Mouse (Mus musculus): ENCODE data around the gene Ctc1.
"Not testable (repeated sequence)": the region's sequence is repeated elsewhere in the genome, so short reads cannot be mapped to it uniquely, and the experiment has no call there.

Gene Ctc1

DNA sequence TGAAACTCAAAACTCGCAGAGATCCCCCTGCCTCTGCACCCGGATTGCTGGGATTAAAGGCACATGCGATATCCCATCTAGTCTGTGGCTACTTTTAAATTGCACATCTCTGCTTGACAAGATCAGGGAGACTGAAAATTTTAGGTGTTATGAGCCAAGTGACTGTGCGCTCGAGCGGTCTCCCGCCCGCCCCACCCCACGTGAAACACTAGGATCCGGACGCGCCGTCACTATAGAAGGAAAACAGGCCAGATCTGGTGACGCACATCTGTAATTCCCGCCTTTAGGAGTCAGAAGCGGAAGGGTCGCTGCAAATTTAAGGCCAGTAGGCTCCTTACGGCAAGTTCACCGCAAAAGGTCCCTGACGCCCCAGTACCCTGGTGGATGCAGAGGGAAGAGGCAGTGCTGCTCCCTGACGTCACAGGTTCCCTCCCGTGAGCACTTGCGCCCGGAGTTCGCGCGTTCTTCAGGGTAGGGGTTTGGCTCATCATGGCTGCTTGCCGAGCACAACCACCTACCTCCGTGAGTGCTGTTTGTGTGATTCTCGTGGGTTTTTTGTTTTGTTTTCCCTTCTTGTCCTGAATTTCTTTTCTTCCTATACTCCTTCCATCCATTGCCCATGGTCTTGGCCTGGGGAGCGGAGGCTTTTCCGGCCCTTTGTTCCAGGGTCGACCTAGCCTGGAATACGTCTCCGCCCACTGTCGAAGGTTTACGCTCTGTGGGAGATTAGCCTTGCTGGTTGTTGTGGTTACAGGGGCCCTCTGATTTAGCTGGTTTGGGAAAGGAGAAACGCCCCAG lies at the start of gene Ctc1:
Gene Ctc1, plus strand, starts transcription at position 268 of the 798 bp plus-strand sequence.
- DNase-seq (ENCODE audit: low spot score) = peak; percentile 73

DNA sequence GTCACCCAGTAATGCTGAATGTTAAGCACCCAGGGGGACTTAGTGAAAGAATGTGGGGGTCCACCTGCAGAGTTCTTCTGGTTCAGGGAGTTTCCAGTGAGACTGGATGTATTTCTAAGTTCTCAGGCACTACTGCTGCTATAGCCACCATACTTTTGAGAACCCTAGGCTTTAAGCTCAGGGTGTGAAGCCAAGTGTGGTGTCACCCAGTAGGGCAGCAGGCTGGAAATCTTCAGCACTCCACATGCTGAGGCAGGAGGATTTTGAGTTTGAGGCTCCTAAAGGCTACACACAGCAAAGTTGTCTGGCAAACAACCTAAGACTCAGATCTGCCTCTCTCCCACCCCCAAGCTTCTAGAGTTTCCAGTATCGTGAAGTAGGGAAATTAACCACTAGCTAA lies 49.2 kb upstream of the Ctc1 start:
- no peak for DNase-seq (ENCODE audit: low spot score)

DNA sequence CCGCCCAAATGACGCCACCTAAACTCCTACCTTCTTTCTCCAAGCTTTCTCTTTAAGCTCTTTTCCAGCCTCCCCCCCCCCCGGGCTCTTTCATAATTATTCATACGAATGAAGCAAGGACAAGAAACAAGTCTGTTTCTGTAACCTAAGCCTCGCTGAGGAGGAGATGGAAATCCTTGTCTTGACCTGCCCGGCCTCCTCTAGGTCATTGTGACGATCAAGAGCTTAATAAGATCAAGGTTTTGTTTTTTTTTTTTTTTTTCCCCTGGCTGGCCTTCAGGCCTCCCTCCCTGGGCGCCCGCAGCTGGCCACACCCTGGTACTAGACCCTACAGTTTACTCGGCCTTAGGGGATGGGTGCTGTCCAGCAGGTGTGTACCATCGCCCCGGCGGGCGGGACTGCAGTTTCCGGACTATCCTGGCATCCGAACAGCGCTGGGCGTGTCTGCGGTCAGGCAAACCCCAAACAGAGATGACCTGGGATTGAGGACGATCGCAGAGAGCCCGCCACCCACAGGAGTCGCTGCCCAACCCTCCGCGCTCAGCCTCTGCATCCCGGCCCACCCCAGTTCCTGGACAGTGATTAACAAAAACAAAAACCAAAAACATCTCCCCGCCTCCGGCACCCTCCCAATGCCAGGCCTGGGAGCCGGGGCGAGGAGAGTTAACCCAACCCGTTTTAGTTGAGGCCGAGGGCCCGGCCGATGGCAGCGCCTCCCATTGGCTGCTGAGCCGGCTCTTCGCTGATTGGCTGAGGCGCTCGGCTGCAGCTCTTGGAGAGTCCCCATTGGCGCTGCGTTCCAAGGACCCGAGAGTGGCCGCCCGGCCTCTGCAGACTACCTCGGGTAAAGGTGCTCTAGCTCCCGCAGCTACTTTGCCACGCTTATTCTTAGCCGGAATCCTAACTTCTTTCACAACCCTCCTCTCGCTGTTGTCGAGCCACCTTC lies 48.1 kb upstream of the Ctc1 start, which contains the start of gene Slc25a35:
Gene Slc25a35, plus strand, starts transcription at position 795 of the 946 bp plus-strand sequence.
- DNase-seq (ENCODE audit: low spot score) = peak; percentile 77

DNA sequence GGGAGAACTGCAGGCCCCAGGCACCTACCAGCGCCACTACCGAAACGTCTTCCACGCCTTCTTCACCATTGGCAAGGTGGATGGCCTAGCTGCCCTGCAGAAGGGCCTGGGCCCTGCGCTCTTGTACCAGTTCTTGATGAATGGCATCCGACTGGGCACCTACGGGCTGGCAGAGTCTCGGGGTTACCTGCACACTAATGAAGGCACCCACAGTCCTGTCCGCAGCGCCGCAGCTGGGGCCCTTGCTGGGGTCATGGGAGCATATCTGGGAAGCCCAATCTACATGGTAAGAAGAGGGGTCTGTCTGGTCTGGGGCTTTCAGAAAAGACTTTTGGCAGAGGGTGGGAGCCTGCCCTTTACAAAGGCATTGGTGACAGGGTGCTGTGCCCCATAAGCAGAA lies 47.0 kb upstream of the Ctc1 start:
- DNase-seq (ENCODE audit: low spot score) = no peak

DNA sequence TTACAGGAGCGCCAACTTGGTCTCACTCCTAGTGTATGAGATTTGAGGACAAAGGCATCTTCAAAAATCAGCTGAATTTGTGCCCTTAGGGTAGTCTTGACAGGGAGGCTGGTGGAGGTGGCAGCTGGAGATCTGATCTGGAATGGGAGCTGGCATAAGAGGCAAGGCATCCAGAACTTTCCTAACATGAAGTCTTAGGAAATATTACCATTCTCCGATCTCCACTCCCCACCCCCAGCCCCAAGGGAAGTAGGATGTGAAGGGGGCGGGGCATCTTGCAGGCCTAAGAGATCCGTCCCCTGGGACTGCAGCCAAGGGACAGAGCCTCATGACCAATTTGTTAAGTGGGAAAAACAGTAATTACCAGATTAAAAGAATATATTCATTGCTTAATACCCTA lies 45.5 kb upstream of the Ctc1 start:
- DNase-seq (ENCODE audit: low spot score) = no peak

DNA sequence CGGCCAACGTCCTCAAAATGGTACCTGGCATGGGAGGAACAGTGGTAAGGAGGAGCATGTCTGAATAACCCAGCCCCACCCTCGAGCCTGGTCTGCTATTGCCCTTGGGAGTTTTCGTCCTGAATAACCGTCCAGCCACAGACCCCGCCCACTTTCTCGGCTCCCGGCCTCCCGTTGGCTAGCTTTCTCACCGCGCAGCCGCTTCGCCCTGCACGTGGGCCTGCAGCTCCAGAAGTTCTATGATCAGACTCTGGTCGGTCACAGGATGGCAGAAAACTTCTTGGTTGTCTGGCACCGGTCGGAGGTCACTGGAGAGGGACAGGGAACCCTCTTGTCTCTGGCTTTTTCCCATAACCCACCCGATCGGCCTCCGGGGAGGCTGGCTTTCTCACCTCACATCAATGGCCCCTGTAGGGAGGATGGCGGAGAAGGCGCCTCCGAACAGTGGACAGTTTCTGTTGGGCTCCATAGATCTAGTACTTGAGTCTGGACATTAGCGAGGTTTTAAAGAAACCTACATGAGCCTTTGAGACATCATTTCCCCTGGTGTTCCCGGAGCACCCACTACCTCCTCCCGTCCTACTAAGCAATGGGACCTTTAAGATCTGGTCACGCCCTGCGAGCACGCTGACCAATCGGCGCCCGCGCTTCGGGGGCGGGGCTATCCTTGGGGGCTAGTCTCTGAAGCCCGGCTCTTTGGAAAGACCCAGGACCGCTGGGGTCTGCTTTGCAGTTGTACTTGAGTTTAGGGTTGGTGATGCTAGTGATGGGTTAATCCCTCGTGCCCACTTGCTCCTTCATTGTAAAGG lies 42.3 kb upstream of the Ctc1 start:
- DNase-seq (ENCODE audit: low spot score) = peak; percentile 72

DNA sequence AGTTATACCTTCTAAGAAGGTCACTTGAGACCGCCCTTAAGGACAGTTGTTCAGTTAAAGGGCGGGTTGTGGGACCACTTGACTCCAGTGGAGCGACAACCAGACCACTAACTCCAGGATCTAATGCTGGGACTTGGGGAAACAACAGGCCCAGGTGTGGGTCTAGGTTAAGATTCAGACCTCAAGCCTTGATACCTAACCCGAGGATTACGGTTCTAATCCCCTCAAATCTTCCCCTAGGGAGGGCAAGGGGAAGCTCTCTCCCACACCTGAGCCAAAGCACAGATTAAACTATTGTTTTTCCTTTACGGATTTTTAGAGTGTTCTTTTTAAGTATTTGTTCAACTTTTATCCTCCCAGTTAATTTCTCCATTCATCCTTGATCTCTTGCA lies 41.7 kb upstream of the Ctc1 start:
- no peak for DNase-seq (ENCODE audit: low spot score)

DNA sequence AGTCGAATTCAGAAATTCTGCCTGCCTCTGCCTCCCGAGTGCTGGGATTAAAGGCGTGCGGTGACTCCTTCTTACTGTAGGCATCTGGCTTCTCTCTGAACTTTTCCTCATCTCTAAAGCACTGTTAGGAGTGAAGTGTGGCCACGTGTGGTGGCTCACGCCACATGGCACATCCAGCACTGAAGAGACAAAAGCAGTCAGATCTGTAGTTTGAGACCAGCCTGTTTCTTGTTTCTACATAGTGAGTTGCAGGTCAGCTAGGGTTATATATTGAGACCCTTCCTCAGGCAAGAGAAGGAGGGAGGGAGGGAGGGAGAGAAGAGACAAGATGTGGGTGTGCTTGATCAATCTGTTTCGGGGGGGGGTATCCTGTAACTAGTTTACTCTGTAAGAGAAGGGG lies 40.6 kb upstream of the Ctc1 start, which contains the start of gene Rangrf:
Gene Rangrf, minus strand, starts transcription at position 101 of the 400 bp plus-strand sequence.
- DNase-seq (ENCODE audit: low spot score) = no peak

DNA sequence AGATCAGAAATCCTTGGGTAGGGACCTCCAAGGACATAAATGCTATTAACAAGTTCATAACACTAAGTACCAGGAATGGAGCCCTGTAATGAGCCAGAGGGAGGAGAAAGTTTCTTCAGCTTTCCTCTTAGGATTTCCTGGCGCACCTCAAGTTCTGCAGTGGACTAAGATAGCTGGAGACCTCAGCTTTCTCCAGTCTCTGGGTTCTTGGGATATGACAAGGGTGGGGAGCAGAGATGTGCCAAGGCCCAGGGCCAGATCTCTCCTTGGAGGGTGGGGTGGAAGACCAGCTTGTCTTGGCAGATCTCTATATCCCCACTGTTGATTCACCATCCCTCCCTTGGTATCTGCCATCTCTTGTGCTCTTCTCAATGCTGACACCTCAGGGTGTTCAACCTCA lies 40.1 kb upstream of the Ctc1 start:
- DNase-seq (ENCODE audit: low spot score) = no peak

DNA sequence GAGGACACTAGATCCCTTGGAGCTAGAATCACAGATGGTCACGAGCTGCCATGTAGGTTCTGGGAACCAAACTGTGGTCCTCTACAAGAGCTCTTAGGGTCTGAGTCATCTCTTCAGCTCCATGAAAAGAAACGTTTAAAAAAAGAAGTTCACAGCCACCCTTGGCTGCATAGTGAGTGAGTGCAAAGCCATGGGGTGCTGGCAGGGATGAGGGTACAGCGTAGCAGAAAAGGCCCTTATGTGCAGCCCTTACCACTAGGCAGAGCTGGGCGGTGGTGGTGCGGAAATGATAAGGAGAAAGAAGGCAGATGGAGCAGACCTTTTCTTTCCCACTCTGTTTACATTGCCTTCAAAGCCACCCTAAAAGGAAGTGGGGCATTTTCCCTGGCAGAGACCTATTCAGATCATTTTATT lies 36.4 kb upstream of the Ctc1 start:
- DNase-seq (ENCODE audit: low spot score) = no peak

DNA sequence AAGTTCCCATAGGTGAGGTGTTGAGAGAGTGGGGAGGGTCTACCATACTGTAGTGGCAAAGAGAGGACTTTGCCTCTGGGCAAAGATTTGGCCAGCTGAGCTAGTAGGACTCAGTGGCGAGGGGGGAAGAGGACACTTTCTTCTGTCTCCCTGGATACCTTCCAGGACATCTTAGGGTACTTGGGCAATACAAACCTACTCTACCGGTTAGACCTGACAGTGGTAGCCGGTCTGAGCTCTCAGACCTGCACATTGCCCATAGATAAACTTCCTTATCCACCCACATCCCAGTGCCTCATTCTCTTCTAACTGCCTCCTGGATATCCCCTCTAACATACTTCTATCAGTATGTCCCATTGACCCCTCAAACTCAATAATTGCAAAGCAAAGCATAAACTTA lies 34.8 kb upstream of the Ctc1 start:
- no peak for DNase-seq (ENCODE audit: low spot score)

DNA sequence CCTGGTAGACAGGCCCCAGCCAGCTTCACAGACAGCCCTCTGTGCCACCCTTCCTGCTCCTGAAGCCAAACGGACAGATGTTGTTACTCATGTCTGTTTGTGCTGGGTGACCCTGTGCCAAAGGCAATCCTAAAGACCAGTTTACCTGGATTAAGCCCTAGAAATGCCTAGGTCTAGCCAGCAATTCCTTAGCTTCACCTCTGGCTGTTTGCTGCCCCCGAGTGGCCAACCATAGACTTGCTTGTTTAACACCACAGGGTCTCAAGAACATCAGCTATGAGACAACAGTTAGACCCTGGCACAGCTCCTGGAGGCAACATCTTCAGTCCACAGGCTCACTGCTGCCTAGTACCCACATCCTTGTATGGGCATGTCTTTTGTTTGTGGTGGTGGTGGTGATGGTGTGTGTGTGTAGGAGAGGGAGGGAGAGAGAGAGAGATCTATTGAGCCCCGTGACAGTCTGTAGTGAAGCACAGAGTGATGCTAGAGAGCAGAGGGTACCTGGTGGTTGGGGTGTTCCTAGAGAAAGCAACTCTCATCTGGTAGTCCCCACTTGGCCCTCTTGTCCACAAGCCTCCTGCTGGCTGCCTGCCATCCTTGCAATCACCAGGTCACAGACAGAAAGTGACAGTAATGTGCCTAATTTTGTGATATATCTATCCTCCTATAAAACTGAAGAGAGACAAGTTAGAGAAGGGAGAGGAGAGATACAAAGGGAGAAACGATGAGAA lies 32.9 kb upstream of the Ctc1 start:
- DNase-seq (ENCODE audit: low spot score) = peak; percentile 59

DNA sequence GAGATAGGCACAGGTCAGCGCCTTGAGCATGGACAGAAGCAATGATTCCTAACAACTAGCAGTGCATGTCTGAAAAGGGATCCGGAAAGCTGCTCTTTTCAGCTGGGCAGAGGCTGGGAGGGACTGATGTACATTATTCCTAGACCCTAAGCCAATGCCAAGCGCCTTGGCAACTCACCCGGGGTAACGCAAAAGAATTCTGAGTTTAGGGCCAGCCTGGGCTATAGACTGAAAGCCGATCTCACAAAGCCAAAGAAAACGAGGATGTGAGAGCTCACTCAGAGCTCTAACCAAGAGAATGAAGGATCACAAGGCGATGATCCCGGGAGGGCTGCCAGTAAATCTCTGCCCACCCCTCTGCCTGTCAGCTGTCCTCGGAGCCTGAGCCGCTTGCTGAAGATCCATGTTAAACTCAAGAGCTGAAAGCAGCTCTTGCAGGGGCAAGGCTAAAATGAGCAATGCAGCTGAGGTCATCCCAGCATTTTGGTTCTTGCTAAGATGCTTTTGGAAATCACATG lies 28.3 kb upstream of the Ctc1 start:
- no peak for DNase-seq (ENCODE audit: low spot score)

DNA sequence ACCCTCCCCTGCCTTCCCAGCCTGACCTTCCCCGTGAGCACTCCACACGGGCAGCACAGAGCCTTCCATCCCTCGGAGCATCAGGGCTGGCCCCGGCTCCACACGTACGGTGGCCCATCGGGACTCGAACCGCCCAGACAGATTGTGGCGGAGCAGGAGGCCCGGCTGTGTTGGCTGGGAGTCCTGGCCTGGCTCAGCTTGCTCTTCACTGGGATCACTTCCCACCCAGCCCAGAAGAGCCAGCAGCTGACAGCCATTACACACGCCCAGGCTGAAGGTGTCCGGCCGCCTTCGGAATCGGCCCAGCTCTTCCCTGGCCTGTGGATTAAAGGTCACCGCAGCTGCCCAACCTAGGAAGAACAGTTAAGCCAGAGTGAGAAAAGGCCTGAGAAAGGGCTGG lies 27.4 kb upstream of the Ctc1 start:
- DNase-seq (ENCODE audit: low spot score) = no peak

DNA sequence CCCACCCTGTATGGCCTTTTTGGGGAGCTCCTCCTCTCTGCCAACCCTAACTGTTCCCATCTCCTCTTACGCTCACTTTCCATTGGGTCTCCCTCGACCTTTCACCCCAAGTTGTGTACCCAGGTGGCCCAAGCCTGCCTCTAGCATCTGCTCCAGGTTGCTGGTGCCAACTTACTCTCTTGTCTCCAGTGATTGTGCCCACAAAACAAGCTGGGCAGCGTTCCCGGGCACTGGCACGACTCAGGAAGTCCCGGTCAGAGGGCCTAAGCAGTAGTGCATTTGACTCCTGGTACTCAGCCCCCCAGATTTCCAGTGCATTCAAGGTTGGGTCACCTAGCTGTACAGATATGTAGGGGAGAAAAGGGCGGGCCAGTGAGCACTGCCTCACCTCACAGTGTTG lies 22.6 kb upstream of the Ctc1 start:
- no peak for DNase-seq (ENCODE audit: low spot score)

DNA sequence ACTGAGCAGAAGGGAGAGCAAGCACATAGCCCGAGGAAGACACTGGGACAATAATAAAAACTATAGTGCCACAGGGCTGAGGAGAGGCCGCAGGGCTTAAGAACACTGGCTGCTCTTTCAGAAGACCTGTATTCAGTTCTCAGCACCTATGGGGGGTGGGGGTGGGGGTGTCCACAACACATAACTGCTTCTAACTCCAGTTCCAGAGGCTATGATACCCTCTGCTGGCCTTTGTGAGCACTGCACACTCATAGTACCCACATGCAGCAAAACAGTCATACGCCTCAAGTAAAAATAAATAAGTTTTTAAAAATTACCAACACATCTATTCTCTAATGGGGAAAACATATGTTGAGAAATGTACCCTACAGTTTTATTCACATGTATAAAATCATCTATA lies 21.3 kb upstream of the Ctc1 start:
- no peak for DNase-seq (ENCODE audit: low spot score)

DNA sequence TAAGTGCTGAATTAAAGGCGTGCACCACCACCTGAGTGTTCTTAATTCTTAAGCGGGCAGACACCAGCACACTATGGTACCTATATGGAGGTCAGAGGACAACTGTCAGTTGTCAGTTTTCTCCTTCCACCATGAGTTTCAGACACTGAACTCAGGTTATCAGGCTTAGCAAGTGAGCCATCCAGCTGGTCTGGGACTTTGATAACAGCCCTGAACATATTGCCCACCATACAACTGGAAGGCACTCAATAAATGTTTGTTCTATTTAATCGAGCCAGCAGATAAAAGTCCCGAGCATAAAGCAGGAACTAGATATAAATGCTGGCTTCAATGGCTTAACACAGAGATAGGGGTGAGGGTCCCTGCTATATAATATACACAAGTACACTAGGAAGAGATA lies 18.6 kb upstream of the Ctc1 start:
- DNase-seq (ENCODE audit: low spot score) = no peak

DNA sequence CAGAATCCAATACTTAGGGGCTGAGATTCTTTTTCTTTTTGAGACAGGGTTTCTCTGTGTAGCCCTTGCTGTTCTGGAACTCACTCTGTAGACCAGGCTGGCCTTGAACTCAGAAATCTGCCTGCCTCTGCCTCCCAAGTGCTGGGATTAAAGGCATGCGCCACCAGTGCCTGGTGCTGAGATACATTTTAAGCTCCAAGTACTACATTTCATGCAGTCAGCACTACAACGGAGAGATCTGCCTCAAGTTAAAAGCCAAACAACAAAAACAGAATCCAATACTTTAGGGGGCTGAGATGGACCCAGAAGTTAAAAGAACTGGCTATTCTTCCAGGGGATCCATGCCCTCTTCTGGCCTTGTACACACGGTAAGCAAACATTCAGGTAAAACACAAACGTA lies 12.9 kb upstream of the Ctc1 start:
- DNase-seq (ENCODE audit: low spot score) = not testable (repeated sequence)

DNA sequence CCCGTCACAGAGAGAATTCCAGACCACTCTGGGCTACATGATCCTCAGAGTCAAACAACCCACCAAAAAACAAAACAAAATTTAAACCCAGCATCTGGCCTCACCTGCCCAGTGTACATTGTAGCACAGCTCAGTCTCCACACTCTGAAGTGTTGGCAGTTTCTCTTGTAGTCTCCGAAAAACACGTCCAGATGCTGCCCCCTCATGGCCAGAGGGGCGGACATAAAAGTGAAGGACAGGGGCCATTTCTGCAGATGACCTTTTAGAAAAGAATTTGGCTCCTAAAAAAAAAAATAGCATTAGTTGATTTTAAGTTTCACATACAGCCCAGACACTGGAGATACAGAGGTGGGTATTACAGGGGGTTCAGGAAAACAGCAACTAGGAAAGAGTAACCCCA lies 12.1 kb upstream of the Ctc1 start:
- no peak for DNase-seq (ENCODE audit: low spot score)

DNA sequence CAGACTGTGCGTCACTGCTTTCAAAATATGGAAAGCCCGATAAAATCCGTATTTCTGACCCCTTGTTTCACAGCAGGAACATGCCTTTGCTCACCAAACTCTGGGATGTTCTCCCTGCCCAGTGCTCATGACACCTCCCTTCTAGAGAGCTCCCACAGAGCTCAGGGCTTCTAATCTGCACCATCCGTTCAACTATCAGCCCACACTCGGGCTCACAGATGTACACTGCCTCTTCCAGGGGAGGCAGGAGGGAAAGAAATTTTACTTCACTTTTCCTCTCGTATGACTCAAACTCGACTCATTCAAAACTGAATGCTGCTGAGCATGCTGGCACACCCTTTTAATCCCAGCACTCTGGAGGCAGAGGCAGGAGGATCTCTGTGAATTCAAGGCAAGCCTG lies 10.5 kb upstream of the Ctc1 start:
- no peak for DNase-seq (ENCODE audit: low spot score)

DNA sequence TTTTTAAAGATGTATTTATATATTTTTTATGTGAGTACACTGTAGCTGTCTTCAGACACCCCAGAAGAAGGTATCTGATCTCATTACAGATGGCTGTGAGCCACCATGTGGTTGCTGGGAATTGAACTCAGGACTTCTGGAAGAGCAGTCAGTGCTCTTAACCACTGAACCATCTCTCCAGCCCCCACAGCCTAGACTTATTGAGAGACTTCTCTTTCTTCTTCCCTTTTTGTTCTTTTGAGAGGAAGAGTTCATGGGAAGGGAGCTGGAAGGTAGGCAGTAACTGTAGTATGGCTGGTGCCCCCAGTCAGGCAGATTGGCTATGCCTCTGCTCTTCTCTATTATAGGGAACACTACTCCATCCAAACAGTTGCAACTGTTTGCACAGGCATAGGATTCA lies 9.1 kb upstream of the Ctc1 start:
- not testable (repeated sequence) for DNase-seq (ENCODE audit: low spot score)

Measured in ovary, postnatal 10 days (tissue).